Mouse (Mus musculus): Measurements from ENCODE around the gene Mpst. TPM values are rescaled to one million over a fixed set of nuclear protein-coding genes. Genes with fewer than 3 reads are reported as not detected.

Mpst gene
- polyA plus RNA-seq (2012; ENCODE audit: insufficient read depth, insufficient read length, missing spikeins), result 19.2 and 21.6 TPM in 2 replicates

DNA sequence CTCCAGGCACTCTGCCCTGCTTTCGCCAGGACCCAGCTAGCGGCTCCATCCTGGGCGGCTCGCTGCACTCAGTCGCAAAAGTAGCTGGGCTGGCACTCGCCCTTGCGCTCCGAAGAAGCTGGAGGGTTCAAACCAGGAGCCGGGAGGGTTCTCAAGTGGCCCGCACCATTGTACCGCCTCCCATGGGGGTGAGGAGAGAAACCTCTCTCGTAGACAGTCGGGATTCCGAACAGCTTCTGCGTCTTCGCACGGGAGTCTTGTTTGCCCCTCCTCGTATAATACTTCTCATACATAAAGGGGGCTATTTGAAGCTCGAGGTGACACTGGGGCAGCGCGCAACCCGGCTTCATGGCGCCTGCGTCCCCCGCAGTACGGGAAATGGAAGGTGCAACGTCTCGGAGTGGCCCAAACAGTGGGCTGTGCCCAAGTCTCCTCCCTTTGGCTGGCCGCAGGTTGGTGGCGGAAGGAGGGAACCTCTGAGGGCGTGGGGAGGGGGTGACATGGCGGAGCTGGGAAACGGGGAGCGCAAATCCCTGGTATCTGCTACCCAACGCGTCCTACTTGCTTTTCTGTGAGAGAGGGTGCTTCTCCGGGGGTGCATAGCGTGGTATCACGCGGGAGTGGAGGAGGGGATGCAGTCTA lies at the start of gene Mpst:
Gene Mpst (plus strand): TSS at position 124 of the 642 bp plus-strand sequence.
- Histone ChIP-seq H3K4me1 (ENCODE audit: control insufficient read depth, insufficient read depth, low read length) (peaks cover 45% of the 10 kb centered on the region), H3K4me3 (ENCODE audit: insufficient read depth, low read length) (peak within 1 kb of the TSS; percentile 83), H3K27ac (ENCODE audit: insufficient read depth, low read depth, low read length) (peak within 1 kb of the TSS; percentile 88)
- TF ChIP-seq CTCF (IDR thresholded peaks at IDR 0.05; ENCODE audit: low read depth, low read length) (no peak), POLR2A (IDR thresholded peaks at IDR 0.05; ENCODE audit: borderline replicate concordance, low read depth, low read length) (0 out of 2 replicates have a peak, but pooled peaks have one; percentile 70)

DNA sequence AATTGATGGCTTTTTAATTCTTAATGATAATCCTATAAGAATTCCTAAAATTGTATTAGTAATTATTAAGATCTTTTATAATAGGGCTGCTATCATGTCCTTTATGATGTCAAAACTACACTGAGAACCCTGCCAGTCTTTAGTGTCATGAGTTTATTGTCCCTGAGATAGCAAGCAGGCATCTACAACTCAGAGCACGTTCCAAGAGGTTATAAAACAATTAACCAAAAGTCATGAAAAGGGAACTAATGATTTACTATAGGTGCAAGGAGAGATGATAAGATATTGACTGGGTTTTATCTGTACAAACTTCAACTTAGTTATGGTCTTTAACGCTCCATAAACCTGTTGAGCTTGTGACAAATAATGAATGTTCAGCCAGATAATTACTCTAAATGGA lies 40.3 kb upstream of the Mpst start:
- Histone ChIP-seq H3K4me3 (ENCODE audit: insufficient read depth, low read length) (no peak overlapping the region), H3K27ac (ENCODE audit: insufficient read depth, low read depth, low read length) (no peak overlapping the region), H3K4me1 (ENCODE audit: control insufficient read depth, insufficient read depth, low read length) (peaks cover 25% of the 10 kb centered on the region)
- no peak for TF ChIP-seq CTCF (IDR thresholded peaks at IDR 0.05; ENCODE audit: low read depth, low read length)
- TF ChIP-seq POLR2A (IDR thresholded peaks at IDR 0.05; ENCODE audit: borderline replicate concordance, low read depth, low read length), result no peak

GRCm38 (mm10) chr15:78366875-78367274 lies 39.3 kb upstream of the Mpst start:
- Histone ChIP-seq H3K4me3 (ENCODE audit: insufficient read depth, low read length) (no peak overlapping the region), H3K27ac (ENCODE audit: insufficient read depth, low read depth, low read length) (no peak overlapping the region), H3K4me1 (ENCODE audit: control insufficient read depth, insufficient read depth, low read length) (peaks cover 25% of the 10 kb centered on the region)
- TF ChIP-seq CTCF (IDR thresholded peaks at IDR 0.05; ENCODE audit: low read depth, low read length) (no peak), POLR2A (IDR thresholded peaks at IDR 0.05; ENCODE audit: borderline replicate concordance, low read depth, low read length) (no peak)

GRCm38 (mm10) chr15:78367811-78368210 lies 38.4 kb upstream of the Mpst start:
- H3K4me1 ChIP-seq (ENCODE audit: control insufficient read depth, insufficient read depth, low read length), result peaks cover 34% of the 10 kb centered on the region
- no peak overlapping the region for H3K27ac ChIP-seq (ENCODE audit: insufficient read depth, low read depth, low read length)
- TF ChIP-seq POLR2A (IDR thresholded peaks at IDR 0.05; ENCODE audit: borderline replicate concordance, low read depth, low read length) (no peak), CTCF (IDR thresholded peaks at IDR 0.05; ENCODE audit: low read depth, low read length) (no peak)
- H3K4me3 ChIP-seq (ENCODE audit: insufficient read depth, low read length), result no peak overlapping the region

- H3K27ac ChIP-seq (ENCODE audit: insufficient read depth, low read depth, low read length), result no peak overlapping the region
- no peak overlapping the region for H3K4me3 ChIP-seq (ENCODE audit: insufficient read depth, low read length)
- H3K4me1 ChIP-seq (ENCODE audit: control insufficient read depth, insufficient read depth, low read length), result peaks cover 37% of the 10 kb centered on the region
- TF ChIP-seq CTCF (IDR thresholded peaks at IDR 0.05; ENCODE audit: low read depth, low read length), result peak; percentile 93
- no peak for TF ChIP-seq POLR2A (IDR thresholded peaks at IDR 0.05; ENCODE audit: borderline replicate concordance, low read depth, low read length)
These were observed 37.3 kb upstream of the Mpst start for GRCm38 (mm10) chr15:78368926-78369346.

GRCm38 (mm10) chr15:78369641-78370040 lies 36.6 kb upstream of the Mpst start:
- TF ChIP-seq POLR2A (IDR thresholded peaks at IDR 0.05; ENCODE audit: borderline replicate concordance, low read depth, low read length) (no peak), CTCF (IDR thresholded peaks at IDR 0.05; ENCODE audit: low read depth, low read length) (no peak)
- peaks cover 40% of the 10 kb centered on the region for H3K4me1 ChIP-seq (ENCODE audit: control insufficient read depth, insufficient read depth, low read length)
- no peak overlapping the region for H3K27ac ChIP-seq (ENCODE audit: insufficient read depth, low read depth, low read length)
- H3K4me3 ChIP-seq (ENCODE audit: insufficient read depth, low read length), result no peak overlapping the region

DNA sequence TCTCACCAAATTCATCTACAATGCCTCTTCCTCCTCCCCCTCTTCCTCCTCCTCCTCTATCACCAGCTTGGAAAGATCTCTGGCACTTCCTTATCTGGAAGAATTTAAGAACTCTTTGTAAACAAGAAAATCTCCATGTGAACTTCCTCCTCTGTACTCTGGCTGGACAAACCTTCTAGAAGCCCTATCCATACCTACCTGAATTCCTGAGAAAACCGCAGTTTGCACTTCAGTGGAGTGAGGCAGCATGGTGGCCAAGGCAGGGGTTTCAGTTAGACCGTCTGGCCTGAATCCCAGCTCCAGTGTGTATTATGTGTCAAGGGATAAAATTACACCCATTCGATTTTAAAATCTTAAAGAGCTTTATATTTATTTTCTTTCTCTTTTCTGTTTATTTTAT lies 33.4 kb upstream of the Mpst start:
- no peak for TF ChIP-seq POLR2A (IDR thresholded peaks at IDR 0.05; ENCODE audit: borderline replicate concordance, low read depth, low read length)
- TF ChIP-seq CTCF (IDR thresholded peaks at IDR 0.05; ENCODE audit: low read depth, low read length), result no peak
- no peak overlapping the region for H3K27ac ChIP-seq (ENCODE audit: insufficient read depth, low read depth, low read length)
- H3K4me3 ChIP-seq (ENCODE audit: insufficient read depth, low read length), result no peak overlapping the region
- H3K4me1 ChIP-seq (ENCODE audit: control insufficient read depth, insufficient read depth, low read length), result peaks cover 39% of the 10 kb centered on the region

- no peak; the same call in 1 of the 2 replicates for TF ChIP-seq CTCF (IDR thresholded peaks at IDR 0.05; ENCODE audit: low read depth, low read length)
- no peak for TF ChIP-seq POLR2A (IDR thresholded peaks at IDR 0.05; ENCODE audit: borderline replicate concordance, low read depth, low read length)
- no peak overlapping the region for H3K27ac ChIP-seq (ENCODE audit: insufficient read depth, low read depth, low read length)
- no peak overlapping the region for H3K4me3 ChIP-seq (ENCODE audit: insufficient read depth, low read length)
- H3K4me1 ChIP-seq (ENCODE audit: control insufficient read depth, insufficient read depth, low read length), result peaks cover 29% of the 10 kb centered on the region
These were observed 32.0 kb upstream of the Mpst start for GRCm38 (mm10) chr15:78374204-78374603.

GRCm38 (mm10) chr15:78377859-78378258 lies 28.4 kb upstream of the Mpst start:
- H3K4me3 ChIP-seq (ENCODE audit: insufficient read depth, low read length), result no peak overlapping the region
- H3K4me1 ChIP-seq (ENCODE audit: control insufficient read depth, insufficient read depth, low read length), result peaks cover 10% of the 10 kb centered on the region
- no peak for TF ChIP-seq CTCF (IDR thresholded peaks at IDR 0.05; ENCODE audit: low read depth, low read length)
- TF ChIP-seq POLR2A (IDR thresholded peaks at IDR 0.05; ENCODE audit: borderline replicate concordance, low read depth, low read length), result no peak
- H3K27ac ChIP-seq (ENCODE audit: insufficient read depth, low read depth, low read length), result no peak overlapping the region

- no peak overlapping the region for H3K4me3 ChIP-seq (ENCODE audit: insufficient read depth, low read length)
- peaks cover 7% of the 10 kb centered on the region for H3K4me1 ChIP-seq (ENCODE audit: control insufficient read depth, insufficient read depth, low read length)
- TF ChIP-seq CTCF (IDR thresholded peaks at IDR 0.05; ENCODE audit: low read depth, low read length) (no peak), POLR2A (IDR thresholded peaks at IDR 0.05; ENCODE audit: borderline replicate concordance, low read depth, low read length) (no peak)
- H3K27ac ChIP-seq (ENCODE audit: insufficient read depth, low read depth, low read length), result no peak overlapping the region
These were observed 27.7 kb upstream of the Mpst start for GRCm38 (mm10) chr15:78378556-78378955.

Data from bone marrow macrophage, adult 2 months (primary cell).